In the genomic region with DNA sequence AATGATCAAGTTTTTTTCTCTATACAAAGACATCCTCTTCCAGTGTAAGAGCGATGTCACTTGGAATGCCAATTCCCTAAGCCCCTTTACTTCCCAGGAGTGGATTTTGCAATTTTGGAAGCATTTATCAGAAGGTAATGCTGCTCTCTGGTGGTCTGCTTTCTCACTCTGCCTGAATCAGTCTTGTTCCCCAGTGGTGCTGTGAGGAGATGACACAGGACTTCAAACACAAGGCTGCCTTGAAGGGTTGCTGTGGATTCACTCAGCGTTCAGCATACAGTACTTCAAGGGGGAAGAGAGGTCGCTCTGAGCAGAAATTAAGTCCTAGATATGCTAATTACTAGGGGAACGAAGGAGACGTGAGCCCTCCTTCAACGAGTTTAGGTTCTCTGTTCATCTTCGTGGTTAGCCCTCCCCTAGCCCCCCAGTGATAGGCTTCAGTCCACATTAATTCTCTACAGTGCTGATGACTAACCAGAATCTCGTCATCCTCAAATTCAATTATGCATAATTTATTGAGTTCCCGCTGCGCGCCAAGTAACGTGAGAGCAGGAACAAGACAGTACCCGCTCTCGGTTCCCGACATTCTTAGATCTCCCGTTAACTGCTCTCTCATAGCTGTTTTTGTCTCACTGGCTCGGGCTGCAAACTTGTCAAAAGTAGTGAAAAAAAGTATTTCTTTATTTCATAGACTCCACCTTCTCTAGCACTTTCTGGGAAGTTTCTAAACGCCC, we compare ENCODE assay signal across 8 mouse cellular contexts. TPM values are rescaled to one million over a fixed set of nuclear protein-coding genes. Genes with fewer than 3 reads are reported as not detected.
DNase-seq lines count a peak whose midpoint lies in the region; ATAC-seq and TF ChIP-seq lines count a peak whose summit lies in the region.

No protein-coding gene starts in this region.

- H3K27ac ChIP-seq in heart, adult 2 months = no peak overlapping the region
- H3K27ac ChIP-seq in forebrain, embryonic 15.5 days (replicated peaks) = no peak overlapping the region
- no peak overlapping the region for H3K27ac ChIP-seq in limb, embryonic 12.5 days
- no peak overlapping the region for H3K27ac ChIP-seq in neural tube, embryonic 12.5 days

- no peak for TF ChIP-seq EP300 in heart, adult 2 months (IDR thresholded peaks at IDR 0.05; ENCODE audit: insufficient read depth, low read depth, low read length)

- H3K36me3 ChIP-seq in heart, adult 2 months (ENCODE audit: control insufficient read depth, insufficient read depth, low read length) = no peaks in the 10 kb centered on the region
- no peaks in the 10 kb centered on the region for H3K36me3 ChIP-seq in forebrain, embryonic 15.5 days
- H3K36me3 ChIP-seq in limb, embryonic 12.5 days = no peaks in the 10 kb centered on the region
- H3K36me3 ChIP-seq in neural tube, embryonic 12.5 days = no peaks in the 10 kb centered on the region

- H3K4me2 ChIP-seq in forebrain, embryonic 15.5 days (replicated peaks) = peak overlapping the region; percentile 81
- peak overlapping the region; percentile 85 for H3K4me2 ChIP-seq in limb, embryonic 12.5 days
- H3K4me2 ChIP-seq in neural tube, embryonic 12.5 days (replicated peaks) = peak overlapping the region; percentile 82

- H3K9me3 ChIP-seq in forebrain, embryonic 15.5 days = no peaks in the 10 kb centered on the region
- peaks cover 5% of the 10 kb centered on the region; the same call in 1 of the 2 replicates for H3K9me3 ChIP-seq in limb, embryonic 12.5 days
- 0 out of 2 replicates have a peak, but pooled peaks cover 5% of the 10 kb centered on the region for H3K9me3 ChIP-seq in neural tube, embryonic 12.5 days

- peaks cover 5% of the 10 kb centered on the region for H3K4me1 ChIP-seq in heart, adult 2 months (ENCODE audit: control insufficient read depth, insufficient read depth, low read length)
- H3K4me1 ChIP-seq in forebrain, embryonic 15.5 days = peaks cover 8% of the 10 kb centered on the region
- no peaks in the 10 kb centered on the region for H3K4me1 ChIP-seq in limb, embryonic 12.5 days (replicated peaks)
- H3K4me1 ChIP-seq in neural tube, embryonic 12.5 days = peaks cover 5% of the 10 kb centered on the region; the same call in 1 of the 2 replicates

- H3K4me3 ChIP-seq in heart, adult 2 months = peak overlapping the region; percentile 43
- peak overlapping the region; percentile 43 for H3K4me3 ChIP-seq in forebrain, embryonic 15.5 days
- H3K4me3 ChIP-seq in limb, embryonic 12.5 days (replicated peaks) = peak overlapping the region; percentile 43
- peak overlapping the region; percentile 36 for H3K4me3 ChIP-seq in neural tube, embryonic 12.5 days

- H3K9ac ChIP-seq in heart, adult 2 months (ENCODE audit: low read depth, low read length) = 0 out of 2 replicates have a peak overlapping the region, but pooled peaks have one; percentile 12
- H3K9ac ChIP-seq in forebrain, embryonic 15.5 days (replicated peaks) = peak overlapping the region; percentile 17; the same call in 1 of the 2 replicates
- H3K9ac ChIP-seq in limb, embryonic 12.5 days (replicated peaks) = 0 out of 2 replicates have a peak overlapping the region, but pooled peaks have one; percentile 3
- no peak overlapping the region for H3K9ac ChIP-seq in neural tube, embryonic 12.5 days

- TF ChIP-seq CTCF in heart, adult 2 months (IDR thresholded peaks at IDR 0.05) = peak; percentile 21; the same call in 1 of the 2 replicates

- WGBS in heart, adult 2 months = 8% methylated on average over 18 of the region's 18 CpGs
- 5% methylated on average over 18 of the region's 18 CpGs for WGBS in forebrain, embryonic 15.5 days
- WGBS in limb, embryonic 12.5 days = 5% methylated on average over 18 of the region's 18 CpGs
- 6% methylated on average over 18 of the region's 18 CpGs for WGBS in neural tube, embryonic 12.5 days

- intact Hi-C loops in heart, adult 2 months (cut with DNase I) = loop anchor here (5.0 kb wide), 1 partner anchor 70 kb away; no protein-coding TSS in a partner anchor
- intact Hi-C loops in heart, postnatal 25 days (cut with DNase I) = loop anchor here (10.0 kb wide), 1 partner anchor 68 kb away; no protein-coding TSS in a partner anchor

- peak; percentile 70 for ATAC-seq in forebrain, embryonic 15.5 days (replicated peaks)
- peak; percentile 32; the same call in 1 of the 2 replicates for ATAC-seq in limb, embryonic 12.5 days (ENCODE audit: insufficient number of reproducible peaks, insufficient read depth, low FRiP score, low TSS enrichment, low read depth)
- peak; percentile 74 for ATAC-seq in neural tube, embryonic 12.5 days (ENCODE audit: low FRiP score, low read depth)
- no peak for ATAC-seq in cerebellum, adult (ENCODE audit: insufficient number of reproducible peaks, low FRiP score, low TSS enrichment)

- H3K27me3 ChIP-seq in heart, adult 2 months (ENCODE audit: control insufficient read depth, insufficient read depth, low read length) = no peaks in the 10 kb centered on the region
- no peaks in the 10 kb centered on the region for H3K27me3 ChIP-seq in forebrain, embryonic 15.5 days
- peaks cover 9% of the 10 kb centered on the region; the same call in 1 of the 2 replicates for H3K27me3 ChIP-seq in limb, embryonic 12.5 days
- no peaks in the 10 kb centered on the region for H3K27me3 ChIP-seq in neural tube, embryonic 12.5 days (replicated peaks)

- no peak for TF ChIP-seq POLR2A in heart, adult 2 months (IDR thresholded peaks at IDR 0.05; ENCODE audit: insufficient read depth, low read depth, low read length)

- no peaks in the 10 kb centered on the region for H3K79me2 ChIP-seq in heart, adult 2 months (replicated peaks; ENCODE audit: control insufficient read depth, insufficient read depth, low read length)

- no peak for DNase-seq in heart, adult 2 months
- no peak for DNase-seq in heart, postnatal 25 days (ENCODE audit: low spot score)
- DNase-seq in thymus, postnatal 14 days = peak; percentile 6
- no peak for DNase-seq in thymus, postnatal 25 days

RNA-seq across cellular contexts. Expression of gene Wdr63, which starts 0.6 kb away (rescaled TPM):
- total RNA-seq in heart, adult 2 months (2021) = not detected
- polyA plus RNA-seq in heart, adult 2 months (2012; rRNA removed) = 0.53 TPM in 1 of 2 replicates, not detected in the other
- not detected for total RNA-seq in heart, postnatal 25 days (2021)
- polyA plus RNA-seq in forebrain, embryonic 15.5 days (2015; fragmentation: Nextera tagmentation; extraction: Ambion mirVana) = 0.59 and 1.4 TPM in 2 replicates
- polyA plus RNA-seq in limb, embryonic 12.5 days (2016; fragmentation: Nextera tagmentation; extraction: Ambion mirVana) = not detected in 2 replicates
- polyA plus RNA-seq in neural tube, embryonic 12.5 days (2016; fragmentation: Nextera tagmentation; extraction: Ambion mirVana) = 0.24 TPM in 1 of 2 replicates, not detected in the other

RNA-seq across cellular contexts. Expression of gene Mcoln3, which starts 10.0 kb away (rescaled TPM):
- not detected for total RNA-seq in heart, adult 2 months (2021)
- polyA plus RNA-seq in heart, adult 2 months (2012; rRNA removed) = not detected in 2 replicates
- total RNA-seq in heart, postnatal 25 days (2021) = not detected
- polyA plus RNA-seq in forebrain, embryonic 15.5 days (2015; fragmentation: Nextera tagmentation; extraction: Ambion mirVana) = 0.23 and 0.67 TPM in 2 replicates
- polyA plus RNA-seq in limb, embryonic 12.5 days (2016; fragmentation: Nextera tagmentation; extraction: Ambion mirVana) = 3.2 and 4.1 TPM in 2 replicates
- 1.9 and 2.2 TPM in 2 replicates for polyA plus RNA-seq in neural tube, embryonic 12.5 days (2016; fragmentation: Nextera tagmentation; extraction: Ambion mirVana)

RNA-seq across cellular contexts. Expression of gene Mcoln2, which starts 42.4 kb away (rescaled TPM):
- under 1 TPM in 1 of 2 experiments, not detected in 1; 0.18 TPM for total RNA-seq in heart, adult 2 months (2021)
- 0.41 TPM in 1 of 2 replicates, not detected in the other for polyA plus RNA-seq in heart, adult 2 months (2012; rRNA removed)
- under 1 TPM in 1 of 2 experiments, not detected in 1; 0.42 TPM for total RNA-seq in heart, postnatal 25 days (2021)
- polyA plus RNA-seq in forebrain, embryonic 15.5 days (2015; fragmentation: Nextera tagmentation; extraction: Ambion mirVana) = not detected in 2 replicates
- polyA plus RNA-seq in limb, embryonic 12.5 days (2016; fragmentation: Nextera tagmentation; extraction: Ambion mirVana) = 0.60 and 0.70 TPM in 2 replicates
- polyA plus RNA-seq in neural tube, embryonic 12.5 days (2016; fragmentation: Nextera tagmentation; extraction: Ambion mirVana) = 0.26 and 0.32 TPM in 2 replicates
